Comparison of ENCODE assay signal across 9 mouse cellular contexts in genomic region chr7:43796355-43796754, GRCm38 (mm10). TPM values are rescaled to one million over a fixed set of nuclear protein-coding genes. Genes with fewer than 3 reads are reported as not detected.
DNase-seq lines count a peak whose midpoint lies in the region; ATAC-seq and TF ChIP-seq lines count a peak whose summit lies in the region.
"Had no signal": no experiment of that assay in that cellular context is flagged by ENCODE, and none has a peak within 500 bp of the region (broad histone marks: within the 10 kb centered on the region; RNA-seq: fewer than 3 reads in every experiment).

No protein-coding gene starts in this region.

- ATAC-seq in embryonic facial prominence, embryonic 15.5 days (ENCODE audit: insufficient number of reproducible peaks, low FRiP score, low TSS enrichment, low read depth), result no peak
- peak; percentile 21 for ATAC-seq in intestine, embryonic 15.5 days
- no peak for ATAC-seq in neural tube, embryonic 12.5 days (ENCODE audit: low FRiP score, low read depth)
- ATAC-seq in erythroid progenitor cell, adult 5-6 weeks (replicated peaks; ENCODE audit: low FRiP score, poor library complexity, severe bottlenecking), result no peak

- TF ChIP-seq CTCF in left cerebral cortex, adult 2 months (IDR thresholded peaks at IDR 0.05), result no peak

- no peaks in the 10 kb centered on the region for H3K9me3 ChIP-seq in embryonic facial prominence, embryonic 15.5 days (replicated peaks)
- no peaks in the 10 kb centered on the region for H3K9me3 ChIP-seq in intestine, embryonic 15.5 days
- no peaks in the 10 kb centered on the region for H3K9me3 ChIP-seq in neural tube, embryonic 12.5 days

- peaks cover 10% of the 10 kb centered on the region for H3K27me3 ChIP-seq in embryonic facial prominence, embryonic 15.5 days
- H3K27me3 ChIP-seq in intestine, embryonic 15.5 days (replicated peaks), result no peaks in the 10 kb centered on the region; the same call in 1 of the 2 replicates
- peaks cover 31% of the 10 kb centered on the region for H3K27me3 ChIP-seq in neural tube, embryonic 12.5 days (replicated peaks)

- no peak overlapping the region for H3K27ac ChIP-seq in left cerebral cortex, adult 2 months
- no peak overlapping the region; the same call in 1 of the 2 replicates for H3K27ac ChIP-seq in embryonic facial prominence, embryonic 15.5 days (replicated peaks)
- H3K27ac ChIP-seq in intestine, embryonic 15.5 days, result no peak overlapping the region
- H3K27ac ChIP-seq in neural tube, embryonic 12.5 days, result no peak overlapping the region

- peak overlapping the region; percentile 56 for H3K4me3 ChIP-seq in left cerebral cortex, adult 2 months
- H3K4me3 ChIP-seq in embryonic facial prominence, embryonic 15.5 days (replicated peaks), result peak overlapping the region; percentile 52
- H3K4me3 ChIP-seq in intestine, embryonic 15.5 days (replicated peaks), result peak overlapping the region; percentile 45
- peak overlapping the region; percentile 39; the same call in 1 of the 2 replicates for H3K4me3 ChIP-seq in neural tube, embryonic 12.5 days

- H3K36me3 ChIP-seq in embryonic facial prominence, embryonic 15.5 days, result no peaks in the 10 kb centered on the region
- H3K36me3 ChIP-seq in intestine, embryonic 15.5 days, result no peaks in the 10 kb centered on the region
- H3K36me3 ChIP-seq in neural tube, embryonic 12.5 days, result no peaks in the 10 kb centered on the region

- H3K9ac ChIP-seq in embryonic facial prominence, embryonic 15.5 days, result no peak overlapping the region
- no peak overlapping the region for H3K9ac ChIP-seq in intestine, embryonic 15.5 days
- no peak overlapping the region for H3K9ac ChIP-seq in neural tube, embryonic 12.5 days

- intact Hi-C loops in left cerebral cortex, adult 2 months (cut with DNase I), result no loop called here
- intact Hi-C loops in left cerebral cortex, postnatal 10 days (cut with DNase I), result no loop called here

- DNase-seq in left cerebral cortex, adult 2 months (ENCODE audit: extremely low spot score in 1 of 2, low spot score in 2 of 2), result no peak
- no peak for DNase-seq in left cerebral cortex, postnatal 10 days (ENCODE audit: extremely low spot score in 1 of 2, low spot score in 2 of 2)
- DNase-seq in T-cell, adult 2 months (ENCODE audit: low spot score), result no peak
- DNase-seq in ovary, postnatal 36 days (ENCODE audit: low spot score), result no peak

- peaks cover 17% of the 10 kb centered on the region for H3K4me1 ChIP-seq in embryonic facial prominence, embryonic 15.5 days
- H3K4me1 ChIP-seq in intestine, embryonic 15.5 days (replicated peaks), result 0 out of 2 replicates have a peak, but pooled peaks cover 5% of the 10 kb centered on the region
- H3K4me1 ChIP-seq in neural tube, embryonic 12.5 days, result peaks cover 3% of the 10 kb centered on the region

- peak overlapping the region; percentile 78 for H3K4me2 ChIP-seq in embryonic facial prominence, embryonic 15.5 days (replicated peaks)
- peak overlapping the region; percentile 84 for H3K4me2 ChIP-seq in intestine, embryonic 15.5 days (replicated peaks)
- H3K4me2 ChIP-seq in neural tube, embryonic 12.5 days (replicated peaks), result peak overlapping the region; percentile 77

- 5% methylated on average over 8 of the region's 8 CpGs for WGBS in embryonic facial prominence, embryonic 15.5 days
- WGBS in intestine, embryonic 15.5 days, result 8% methylated on average over 8 of the region's 8 CpGs
- 5% methylated on average over 8 of the region's 8 CpGs for WGBS in neural tube, embryonic 12.5 days

RNA-seq across cellular contexts. Expression of gene Klk8, which starts 1.0 kb away (rescaled TPM):
- total RNA-seq in left cerebral cortex, adult 2 months (2021), result 1 to 10 TPM; 2.3 to 3.7 TPM
- 1 to 10 TPM; 6.7 to 6.9 TPM for total RNA-seq in left cerebral cortex, postnatal 10 days (2021)
- 65.3 and 67.5 TPM in 2 replicates for polyA plus RNA-seq in embryonic facial prominence, embryonic 15.5 days (2015; fragmentation: Nextera tagmentation; extraction: Ambion mirVana)
- 14.5 and 15.1 TPM in 2 replicates for polyA plus RNA-seq in intestine, embryonic 15.5 days (2015; fragmentation: Nextera tagmentation; extraction: Ambion mirVana)
- polyA plus RNA-seq in neural tube, embryonic 12.5 days (2016; fragmentation: Nextera tagmentation; extraction: Ambion mirVana), result 5.0 and 7.3 TPM in 2 replicates
- total RNA-seq in erythroid progenitor cell, adult 5-6 weeks (2015; ENCODE audit: low replicate concordance), result not detected in 2 replicates
- total RNA-seq in erythroid progenitor cell, adult 5-6 weeks (2017; ENCODE audit: low replicate concordance), result not detected in 2 replicates

RNA-seq across cellular contexts. Expression of gene Klk9, which starts 4.7 kb away (rescaled TPM):
- total RNA-seq in left cerebral cortex, adult 2 months (2021), result not detected
- total RNA-seq in left cerebral cortex, postnatal 10 days (2021), result not detected
- 3.8 and 6.7 TPM in 2 replicates for polyA plus RNA-seq in embryonic facial prominence, embryonic 15.5 days (2015; fragmentation: Nextera tagmentation; extraction: Ambion mirVana)
- polyA plus RNA-seq in intestine, embryonic 15.5 days (2015; fragmentation: Nextera tagmentation; extraction: Ambion mirVana), result not detected in 2 replicates
- not detected in 2 replicates for polyA plus RNA-seq in neural tube, embryonic 12.5 days (2016; fragmentation: Nextera tagmentation; extraction: Ambion mirVana)
- total RNA-seq in erythroid progenitor cell, adult 5-6 weeks (2015; ENCODE audit: low replicate concordance), result not detected in 2 replicates
- total RNA-seq in erythroid progenitor cell, adult 5-6 weeks (2017; ENCODE audit: low replicate concordance), result not detected in 2 replicates

RNA-seq across cellular contexts. Expression of gene Klk7, which starts 14.7 kb away (rescaled TPM):
- not detected for total RNA-seq in left cerebral cortex, adult 2 months (2021)
- not detected for total RNA-seq in left cerebral cortex, postnatal 10 days (2021)
- polyA plus RNA-seq in embryonic facial prominence, embryonic 15.5 days (2015; fragmentation: Nextera tagmentation; extraction: Ambion mirVana), result 16.7 and 19.1 TPM in 2 replicates
- not detected in 2 replicates for polyA plus RNA-seq in intestine, embryonic 15.5 days (2015; fragmentation: Nextera tagmentation; extraction: Ambion mirVana)
- not detected in 2 replicates for polyA plus RNA-seq in neural tube, embryonic 12.5 days (2016; fragmentation: Nextera tagmentation; extraction: Ambion mirVana)
- total RNA-seq in erythroid progenitor cell, adult 5-6 weeks (2015; ENCODE audit: low replicate concordance), result not detected in 2 replicates
- not detected in 2 replicates for total RNA-seq in erythroid progenitor cell, adult 5-6 weeks (2017; ENCODE audit: low replicate concordance)

RNA-seq across cellular contexts. Expression of gene Klk10, which starts 15.5 kb away (rescaled TPM):
- not detected for total RNA-seq in left cerebral cortex, adult 2 months (2021)
- not detected for total RNA-seq in left cerebral cortex, postnatal 10 days (2021)
- polyA plus RNA-seq in embryonic facial prominence, embryonic 15.5 days (2015; fragmentation: Nextera tagmentation; extraction: Ambion mirVana), result 71.8 and 83.4 TPM in 2 replicates
- 3.0 and 3.4 TPM in 2 replicates for polyA plus RNA-seq in intestine, embryonic 15.5 days (2015; fragmentation: Nextera tagmentation; extraction: Ambion mirVana)
- 0.24 TPM in 1 of 2 replicates, not detected in the other for polyA plus RNA-seq in neural tube, embryonic 12.5 days (2016; fragmentation: Nextera tagmentation; extraction: Ambion mirVana)
- not detected in 2 replicates for total RNA-seq in erythroid progenitor cell, adult 5-6 weeks (2015; ENCODE audit: low replicate concordance)
- total RNA-seq in erythroid progenitor cell, adult 5-6 weeks (2017; ENCODE audit: low replicate concordance), result not detected in 2 replicates

RNA-seq across cellular contexts. Expression of gene Klk11, which starts 22.0 kb away (rescaled TPM):
- total RNA-seq in left cerebral cortex, adult 2 months (2021), result not detected
- total RNA-seq in left cerebral cortex, postnatal 10 days (2021), result not detected
- 24.3 and 25.3 TPM in 2 replicates for polyA plus RNA-seq in embryonic facial prominence, embryonic 15.5 days (2015; fragmentation: Nextera tagmentation; extraction: Ambion mirVana)
- 0.46 and 0.58 TPM in 2 replicates for polyA plus RNA-seq in intestine, embryonic 15.5 days (2015; fragmentation: Nextera tagmentation; extraction: Ambion mirVana)
- polyA plus RNA-seq in neural tube, embryonic 12.5 days (2016; fragmentation: Nextera tagmentation; extraction: Ambion mirVana), result not detected in 2 replicates
- not detected in 2 replicates for total RNA-seq in erythroid progenitor cell, adult 5-6 weeks (2015; ENCODE audit: low replicate concordance)
- not detected in 2 replicates for total RNA-seq in erythroid progenitor cell, adult 5-6 weeks (2017; ENCODE audit: low replicate concordance)
- total RNA-seq: layer of hippocampus, adult 8-10 months had no signal
